Comparison of ENCODE assay signal across 28 mouse cellular contexts in the genomic region with DNA sequence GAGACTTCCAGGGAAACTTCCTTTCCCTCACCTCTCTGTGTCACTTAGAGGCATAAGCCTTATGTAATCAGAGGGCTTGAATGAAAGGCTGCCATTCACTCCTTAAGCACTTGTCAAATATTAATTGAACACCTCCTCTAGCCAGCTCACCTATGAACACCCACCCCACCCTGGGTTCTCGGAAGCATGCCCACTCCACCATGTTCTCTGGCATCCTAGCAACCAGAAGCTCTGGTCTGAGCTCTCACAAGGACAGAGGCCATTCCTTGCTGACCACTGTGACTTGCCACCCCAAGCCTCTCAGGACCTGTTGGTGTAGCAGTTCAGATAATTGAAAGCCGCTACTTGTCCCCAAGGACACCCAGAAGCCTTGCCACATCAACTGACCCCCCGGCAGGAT. TPM values are rescaled to one million over a fixed set of nuclear protein-coding genes. Genes with fewer than 3 reads are reported as not detected.
DNase-seq lines count a peak whose midpoint lies in the region; ATAC-seq and TF ChIP-seq lines count a peak whose summit lies in the region.
"Had no signal": no experiment of that assay in that cellular context is flagged by ENCODE, and none has a peak within 500 bp of the region (broad histone marks: within the 10 kb centered on the region; RNA-seq: fewer than 3 reads in every experiment).

A gene (plus strand): TSS at position 226 of the 400 bp plus-strand sequence.

- H3K27ac ChIP-seq in kidney, adult 2 months (ENCODE audit: insufficient read depth, low read depth, low read length) = no peak within 1 kb of the TSS
- H3K27ac ChIP-seq in kidney, embryonic 14.5 days (ENCODE audit: low read depth, low read length) = no peak within 1 kb of the TSS
- peak within 1 kb of the TSS; percentile 34; the same call in 1 of the 2 replicates for H3K27ac ChIP-seq in embryonic fibroblast, embryonic 13.5 days (ENCODE audit: insufficient read depth, low read length)
- H3K27ac ChIP-seq in lung, embryonic 14.5 days (ENCODE audit: low read depth) = no peak within 1 kb of the TSS
- no peak within 1 kb of the TSS for H3K27ac ChIP-seq in left cerebral cortex, adult 2 months
- no peak within 1 kb of the TSS for H3K27ac ChIP-seq in midbrain, embryonic 11.5 days (ENCODE audit: low read depth, low read length)
- H3K27ac ChIP-seq: embryonic facial prominence, embryonic 15.5 days; forebrain, embryonic 15.5 days; limb, embryonic 13.5 days; liver, embryonic 12.5 days; neural tube, embryonic 13.5 days had no signal

- intact Hi-C loops in left cerebral cortex, adult 2 months (cut with DNase I) = no loop called here

- H3K4me1 ChIP-seq in kidney, adult 2 months (ENCODE audit: control insufficient read depth, insufficient read depth, low read length) = no peaks in the 10 kb centered on the region
- no peaks in the 10 kb centered on the region for H3K4me1 ChIP-seq in kidney, embryonic 14.5 days (ENCODE audit: control insufficient read depth, insufficient read depth, low read length)
- H3K4me1 ChIP-seq in embryonic fibroblast, embryonic 13.5 days (ENCODE audit: control insufficient read depth, insufficient read depth, low read length) = no peaks in the 10 kb centered on the region
- H3K4me1 ChIP-seq in lung, embryonic 14.5 days (ENCODE audit: insufficient read depth) = no peaks in the 10 kb centered on the region
- H3K4me1 ChIP-seq in midbrain, embryonic 11.5 days (ENCODE audit: control insufficient read depth, insufficient read depth, low read length) = no peaks in the 10 kb centered on the region
- H3K4me1 ChIP-seq: embryonic facial prominence, embryonic 15.5 days; forebrain, embryonic 15.5 days; limb, embryonic 13.5 days; neural tube, embryonic 13.5 days had no signal

- peak; percentile 74 for DNase-seq in kidney, adult 2 months
- DNase-seq in lung, embryonic 14.5 days = peak; percentile 6
- peak; percentile 70 for DNase-seq in lung, postnatal 25 days (ENCODE audit: low spot score)
- no peak for DNase-seq in left cerebral cortex, adult 2 months (ENCODE audit: extremely low spot score in 1 of 2, low spot score in 2 of 2)
- DNase-seq in midbrain, embryonic 11.5 days (ENCODE audit: low spot score, missing footprints) = no peak
- DNase-seq: adrenal gland, postnatal 36 days; cerebellum, adult 9-10 months; retina, postnatal 1 day; right cerebral cortex, postnatal 25 days had no signal

- no peaks in the 10 kb centered on the region for H3K9me3 ChIP-seq in kidney, embryonic 14.5 days (ENCODE audit: control insufficient read depth, low read length)
- H3K9me3 ChIP-seq in lung, embryonic 14.5 days (ENCODE audit: low read depth, low read length) = no peaks in the 10 kb centered on the region
- H3K9me3 ChIP-seq in midbrain, embryonic 11.5 days (ENCODE audit: control insufficient read depth, low read length) = no peaks in the 10 kb centered on the region
- H3K9me3 ChIP-seq: embryonic facial prominence, embryonic 15.5 days; forebrain, embryonic 15.5 days; limb, embryonic 13.5 days; liver, embryonic 12.5 days; neural tube, embryonic 13.5 days had no signal

- no peak within 1 kb of the TSS for H3K4me2 ChIP-seq in kidney, embryonic 14.5 days (replicated peaks; ENCODE audit: low read depth, low read length)
- no peak within 1 kb of the TSS for H3K4me2 ChIP-seq in lung, embryonic 14.5 days
- H3K4me2 ChIP-seq in midbrain, embryonic 11.5 days = no peak within 1 kb of the TSS
- H3K4me2 ChIP-seq: embryonic facial prominence, embryonic 15.5 days; forebrain, embryonic 15.5 days; heart, embryonic 11.5 days; limb, embryonic 13.5 days; liver, embryonic 12.5 days; neural tube, embryonic 13.5 days had no signal

- no peak for ATAC-seq in kidney, embryonic 14.5 days (ENCODE audit: low FRiP score, low TSS enrichment)
- peak; percentile 38; the same call in 1 of the 2 replicates for ATAC-seq in lung, embryonic 14.5 days (ENCODE audit: insufficient read depth)
- no peak for ATAC-seq in midbrain, embryonic 11.5 days (ENCODE audit: low FRiP score)
- ATAC-seq: forebrain, embryonic 15.5 days; hindbrain, embryonic 16.5 days; intestine, postnatal 0 days; liver, embryonic 12.5 days; midbrain, embryonic 16.5 days had no signal

- no peak within 1 kb of the TSS for H3K4me3 ChIP-seq in kidney, adult 2 months (ENCODE audit: insufficient read depth, low read depth, low read length)
- no peak within 1 kb of the TSS for H3K4me3 ChIP-seq in kidney, embryonic 14.5 days (ENCODE audit: low read length)
- no peak within 1 kb of the TSS for H3K4me3 ChIP-seq in embryonic fibroblast, embryonic 13.5 days (ENCODE audit: insufficient read depth, low read length)
- no peak within 1 kb of the TSS for H3K4me3 ChIP-seq in lung, embryonic 14.5 days (ENCODE audit: low read depth, low read length)
- H3K4me3 ChIP-seq in left cerebral cortex, adult 2 months = no peak within 1 kb of the TSS
- H3K4me3 ChIP-seq in midbrain, embryonic 11.5 days (ENCODE audit: low read depth, low read length) = no peak within 1 kb of the TSS
- H3K4me3 ChIP-seq: embryonic facial prominence, embryonic 15.5 days; forebrain, embryonic 15.5 days; limb, embryonic 13.5 days; liver, embryonic 12.5 days; myocyte; neural tube, embryonic 13.5 days had no signal

- no peak for TF ChIP-seq CTCF in kidney, adult 2 months (conservative IDR thresholded peaks at IDR 0.05; ENCODE audit: insufficient read depth, insufficient read length, low read depth, low read length)
- no peak for TF ChIP-seq CTCF in embryonic fibroblast, embryonic 13.5 days (IDR thresholded peaks at IDR 0.05; ENCODE audit: borderline replicate concordance, insufficient read depth, low read length)
- TF ChIP-seq CTCF in lung, embryonic 14.5 days (IDR thresholded peaks at IDR 0.05; ENCODE audit: low read depth) = no peak
- TF ChIP-seq CTCF in left cerebral cortex, adult 2 months (IDR thresholded peaks at IDR 0.05) = no peak

- no peak for TF ChIP-seq POLR2A in kidney, adult 2 months (IDR thresholded peaks at IDR 0.05; ENCODE audit: low read depth, low read length)
- no peak for TF ChIP-seq POLR2A in embryonic fibroblast, embryonic 13.5 days (IDR thresholded peaks at IDR 0.05; ENCODE audit: low read depth, low read length)

- H3K27me3 ChIP-seq in kidney, adult 2 months (replicated peaks; ENCODE audit: control insufficient read depth, insufficient read depth, low read length) = no peaks in the 10 kb centered on the region
- H3K27me3 ChIP-seq in kidney, embryonic 14.5 days (ENCODE audit: control insufficient read depth, insufficient read depth, low read length) = no peaks in the 10 kb centered on the region
- H3K27me3 ChIP-seq in lung, embryonic 14.5 days (ENCODE audit: insufficient read depth, low read length) = no peaks in the 10 kb centered on the region
- no peaks in the 10 kb centered on the region for H3K27me3 ChIP-seq in midbrain, embryonic 11.5 days (ENCODE audit: control insufficient read depth, insufficient read depth, low read length)
- H3K27me3 ChIP-seq: embryonic facial prominence, embryonic 15.5 days; forebrain, embryonic 15.5 days; limb, embryonic 13.5 days; neural tube, embryonic 13.5 days had no signal

- 74% methylated on average over 3 of the region's 3 CpGs for WGBS in kidney, adult 2 months
- 83% methylated on average over 3 of the region's 3 CpGs for WGBS in kidney, embryonic 14.5 days
- WGBS in lung, embryonic 14.5 days = 76% methylated on average over 3 of the region's 3 CpGs
- WGBS in midbrain, embryonic 11.5 days = 83% methylated on average over 3 of the region's 3 CpGs

- no peak within 1 kb of the TSS for H3K9ac ChIP-seq in kidney, embryonic 14.5 days (ENCODE audit: low read depth, low read length)
- H3K9ac ChIP-seq in lung, embryonic 14.5 days = no peak within 1 kb of the TSS
- H3K9ac ChIP-seq in midbrain, embryonic 11.5 days (ENCODE audit: low read length) = no peak within 1 kb of the TSS
- H3K9ac ChIP-seq: embryonic facial prominence, embryonic 15.5 days; forebrain, embryonic 15.5 days; limb, embryonic 13.5 days; liver, embryonic 12.5 days; neural tube, embryonic 13.5 days had no signal

- H3K36me3 ChIP-seq in kidney, adult 2 months (ENCODE audit: control insufficient read depth, insufficient read depth, low read length) = no peaks in the 10 kb centered on the region
- H3K36me3 ChIP-seq in kidney, embryonic 14.5 days (ENCODE audit: control insufficient read depth, insufficient read depth, low read length) = no peaks in the 10 kb centered on the region
- H3K36me3 ChIP-seq in lung, embryonic 14.5 days (ENCODE audit: insufficient read depth) = no peaks in the 10 kb centered on the region
- no peaks in the 10 kb centered on the region for H3K36me3 ChIP-seq in midbrain, embryonic 11.5 days (ENCODE audit: control insufficient read depth, insufficient read depth, low read length)
- H3K36me3 ChIP-seq: embryonic facial prominence, embryonic 15.5 days; forebrain, embryonic 15.5 days; limb, embryonic 13.5 days; liver, embryonic 12.5 days; neural tube, embryonic 13.5 days had no signal

RNA-seq across cellular contexts. Expression of the gene that starts here (rescaled TPM):
- 0.03 TPM in 1 of 2 replicates, not detected in the other for polyA plus RNA-seq in kidney, adult 2 months (2012; rRNA removed)
- polyA plus RNA-seq in kidney, embryonic 14.5 days (2014; fragmentation: Nextera tagmentation; extraction: Ambion mirVana) = 0.89 TPM in 1 of 2 replicates, not detected in the other
- polyA plus RNA-seq in embryonic fibroblast, embryonic 13.5 days (2011; ENCODE audit: insufficient read length, low read depth, missing spikeins) = not detected in 2 replicates
- 1.0 and 1.1 TPM in 2 replicates for polyA plus RNA-seq in lung, embryonic 14.5 days (2014; fragmentation: Nextera tagmentation; extraction: Ambion mirVana)
- total RNA-seq in left cerebral cortex, adult 2 months (2021) = not detected
- 0.29 TPM in 1 of 2 replicates, not detected in the other for polyA plus RNA-seq in midbrain, embryonic 11.5 days (2014; fragmentation: Nextera tagmentation; extraction: Ambion mirVana)
- total RNA-seq: adrenal gland, postnatal 36 days; common myeloid progenitor, adult 5-6 weeks; gastrocnemius, adult 8-10 months; layer of hippocampus, adult 8-10 months; left cerebral cortex, postnatal 25 days; megakaryocyte-erythroid progenitor cell, adult 5-6 weeks had no signal
- polyA plus RNA-seq: intestine, postnatal 0 days; spleen, adult 2 months; urinary bladder, adult 2 months had no signal

Comparison
In these comparisons a context has a peak if more than half of its experiments do, and no peak if none do; other contexts are left out.
1. Peak in DNase-seq in kidney, adult 2 months; RNA of the gene not detected or under 1 TPM.
2. DNase-seq: peak in lung, embryonic 14.5 days (single experiment) and lung, postnatal 25 days (single experiment); none in left cerebral cortex, adult 2 months (0 of 2) and midbrain, embryonic 11.5 days (single experiment).